Mouse (Mus musculus): ENCODE measurements around the gene Lonp1. TPM values are rescaled to one million over a fixed set of nuclear protein-coding genes. Genes with fewer than 3 reads are reported as not detected.

Gene Lonp1
- polyA plus RNA-seq (2021; fragmentation: Nextera tagmentation): 24.7 and 30.3 TPM in 2 replicates
- long read RNA-seq, experiment 1, transcript Lonp1-201 (18 exons, 2,951 nt): major isoform, 171 of 230 reads
- long read RNA-seq, experiment 1, partial matches to known transcripts: 27 of 230 reads
- long read RNA-seq, experiment 1, other reads (novel, unspliced or antisense): 32 of 230 reads
- long read RNA-seq, experiment 2, transcript Lonp1-201 (18 exons, 2,951 nt): major isoform, 18 of 46 reads
- long read RNA-seq, experiment 2, partial matches to known transcripts: 26 of 46 reads
- long read RNA-seq, experiment 2, other reads (novel, unspliced or antisense): 2 of 46 reads

DNA sequence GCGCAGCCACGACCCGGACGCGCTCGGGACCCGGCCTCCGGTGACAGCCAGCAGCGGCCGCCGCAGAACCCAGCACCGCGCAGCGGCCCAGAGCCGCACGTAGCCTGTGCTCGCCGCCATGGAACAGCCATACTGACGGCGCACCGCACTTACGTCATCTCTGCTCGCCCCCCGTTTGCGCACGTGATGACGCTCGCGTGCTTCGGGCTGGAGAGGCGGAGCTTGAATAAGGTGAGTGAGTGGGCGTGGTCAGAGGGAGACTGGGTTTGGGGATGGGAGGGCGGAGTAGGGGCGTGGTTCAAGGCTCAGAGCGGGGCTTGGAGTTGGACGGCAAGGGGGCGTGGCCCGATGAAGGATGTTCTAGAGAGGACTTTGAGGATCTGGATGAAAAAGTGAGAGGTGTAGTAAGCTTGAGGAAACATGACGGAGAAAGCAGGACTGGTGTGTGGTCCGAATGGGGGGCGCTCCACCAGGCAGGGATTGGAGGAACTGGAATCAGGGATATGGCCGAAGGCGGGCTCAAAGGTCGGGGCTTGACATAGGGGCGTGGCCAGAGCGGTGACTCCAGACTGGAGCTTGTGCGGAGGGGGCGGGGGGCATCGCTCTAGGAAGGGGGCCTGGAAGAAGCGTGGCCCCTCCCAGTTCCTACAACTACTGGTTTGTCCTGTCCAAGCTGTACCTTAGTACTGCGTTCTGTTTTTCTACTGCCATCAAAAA, at the start of gene Lonp1:
Gene Lonp1 (minus strand): TSS at position 134 of the 717 bp plus-strand sequence.

DNA sequence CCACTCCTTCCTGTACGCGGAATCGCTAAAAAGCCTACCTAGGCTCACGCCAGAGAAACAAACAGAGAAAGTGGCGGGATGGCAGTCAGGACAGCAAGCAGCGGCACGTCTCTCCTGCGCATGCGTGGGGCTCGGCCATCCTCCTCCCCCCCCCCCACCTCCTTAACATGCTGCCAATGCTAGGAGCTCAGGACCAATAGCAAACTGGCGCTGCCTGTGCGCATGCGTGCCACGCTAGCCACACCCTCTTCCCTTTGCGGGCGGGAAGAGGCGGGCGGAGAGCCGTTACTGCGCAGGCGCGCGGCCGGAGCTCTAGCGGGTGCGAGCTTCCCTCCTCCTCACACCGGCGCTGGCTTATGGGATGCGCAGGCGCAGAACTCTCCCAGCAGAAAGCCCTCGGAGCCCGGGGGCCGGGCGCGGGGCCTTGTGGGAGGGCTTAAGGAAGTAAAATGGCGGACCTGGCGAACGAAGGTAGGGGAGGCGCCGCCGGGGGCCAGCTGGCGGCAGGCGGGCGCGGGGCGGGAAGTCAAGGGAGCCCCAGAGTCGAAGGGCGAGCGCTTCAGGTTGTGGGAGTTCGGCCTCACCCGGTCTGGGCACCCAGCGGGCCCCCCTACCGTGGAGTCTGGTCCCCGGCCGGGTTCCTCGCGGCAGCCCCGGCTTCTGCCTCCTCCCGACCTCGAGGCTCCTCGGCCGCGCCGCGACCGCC, 46.4 kb upstream of the Lonp1 start, which contains the start of gene Ranbp3:
Gene Ranbp3 (plus strand): TSS at position 354 of the 706 bp plus-strand sequence.

DNA sequence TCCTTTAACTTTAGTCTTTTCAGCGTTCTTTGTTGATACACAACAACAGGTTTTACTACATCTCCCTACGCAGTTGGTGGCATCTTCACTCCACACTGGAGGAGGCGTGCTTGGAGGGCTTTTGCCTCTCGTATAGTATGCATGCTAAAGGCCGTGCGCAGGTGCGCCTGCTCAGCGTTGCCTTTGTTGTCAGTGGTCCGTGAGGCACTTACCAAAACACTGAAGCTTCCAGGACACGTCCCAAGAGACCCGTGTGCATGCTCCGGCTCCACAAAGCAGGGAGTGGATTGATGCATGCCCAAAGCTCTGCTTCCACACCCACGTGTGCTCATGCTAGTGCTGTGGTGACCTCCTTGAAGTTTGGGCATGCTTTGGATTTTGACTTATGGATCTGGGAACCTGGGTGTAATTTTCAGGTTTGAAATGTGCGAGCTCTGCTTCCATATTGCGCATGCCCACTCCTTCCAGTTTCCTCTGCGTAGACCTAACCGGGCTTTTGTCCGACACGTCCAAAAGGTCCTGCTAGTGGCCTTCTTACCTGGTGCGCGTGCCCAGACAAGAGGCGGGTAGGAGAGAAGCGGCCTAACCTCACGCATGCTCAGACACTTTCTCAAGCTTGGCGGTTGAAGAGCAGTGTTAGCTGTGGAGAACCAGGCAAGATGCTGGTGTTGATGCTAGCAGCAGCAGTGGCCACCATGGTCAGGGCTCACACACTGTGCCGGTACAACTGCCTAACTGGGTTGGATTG, 1.0 kb upstream of the Lonp1 start, which contains the start of gene Catsperd:
Gene Catsperd (plus strand): TSS at position 614 of the 748 bp plus-strand sequence.

DNA sequence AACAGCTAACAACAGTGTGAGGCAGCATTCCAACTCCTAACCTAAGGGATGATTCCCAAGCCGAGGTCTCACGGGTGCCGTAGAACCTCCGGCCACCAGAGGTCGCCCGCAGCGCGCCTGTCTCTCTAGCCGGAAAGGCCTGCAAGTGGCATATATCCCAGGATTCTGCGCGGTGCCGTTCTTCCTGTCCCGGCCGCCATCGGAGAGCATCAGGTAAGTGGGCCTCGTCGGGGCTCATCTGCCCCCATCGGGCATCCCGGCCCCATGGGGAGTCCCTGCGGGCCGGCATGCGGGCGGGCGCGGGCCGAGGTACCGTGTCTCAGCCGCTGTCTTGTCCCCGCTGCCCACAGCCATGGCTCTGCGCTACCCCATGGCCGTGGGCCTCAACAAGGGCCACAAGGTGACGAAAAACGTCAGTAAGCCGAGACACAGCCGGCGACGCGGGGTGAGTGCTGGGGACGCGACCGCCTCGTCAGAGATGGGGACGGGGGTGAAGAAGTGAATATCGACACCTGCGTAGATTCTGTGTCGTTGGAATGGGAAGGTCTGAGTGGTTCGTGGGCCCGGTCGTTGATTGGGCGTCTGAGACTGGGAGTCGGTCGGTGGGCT, 13.3 kb downstream of the Lonp1 start, which contains the start of gene Rpl36:
Gene Rpl36 (plus strand): TSS at position 181 of the 609 bp plus-strand sequence.

DNA sequence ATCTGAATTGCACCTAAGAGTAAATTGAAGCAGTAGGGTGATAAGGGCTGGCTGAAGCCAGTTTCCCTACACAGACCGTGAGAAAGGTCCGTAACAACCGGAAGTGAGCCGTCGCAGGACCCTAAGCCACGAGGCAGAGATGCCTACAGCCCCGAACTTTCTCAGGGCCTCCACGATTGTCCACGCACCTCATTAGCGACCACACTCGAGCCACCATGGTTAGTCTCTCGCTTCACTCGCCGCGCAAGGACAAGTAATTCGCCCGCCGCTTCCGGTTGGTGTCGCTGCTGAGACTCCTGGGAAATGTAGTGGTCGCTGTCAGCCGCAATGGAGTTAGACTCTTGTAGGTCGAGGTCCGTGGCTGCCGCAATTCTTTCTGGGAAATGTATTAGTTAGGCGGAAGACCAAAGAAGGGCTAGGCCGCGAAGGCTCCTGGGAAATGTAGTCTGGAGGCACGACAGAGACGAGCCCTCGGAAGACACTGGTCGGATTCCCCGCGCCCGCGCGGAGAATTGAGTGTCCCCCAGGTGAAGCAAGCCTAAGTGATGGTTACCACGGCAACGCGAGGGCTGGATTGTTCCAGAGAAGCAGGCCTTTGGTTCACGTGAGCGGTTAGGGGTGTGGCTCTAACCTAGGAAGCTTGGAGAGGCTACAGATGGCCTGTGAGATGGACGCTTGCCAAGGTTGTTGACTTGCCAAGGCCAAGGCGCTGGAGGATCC, 17.1 kb downstream of the Lonp1 start, which contains the start of gene 2410015M20Rik:
Gene 2410015M20Rik (minus strand): TSS at position 320 of the 720 bp plus-strand sequence.

DNA sequence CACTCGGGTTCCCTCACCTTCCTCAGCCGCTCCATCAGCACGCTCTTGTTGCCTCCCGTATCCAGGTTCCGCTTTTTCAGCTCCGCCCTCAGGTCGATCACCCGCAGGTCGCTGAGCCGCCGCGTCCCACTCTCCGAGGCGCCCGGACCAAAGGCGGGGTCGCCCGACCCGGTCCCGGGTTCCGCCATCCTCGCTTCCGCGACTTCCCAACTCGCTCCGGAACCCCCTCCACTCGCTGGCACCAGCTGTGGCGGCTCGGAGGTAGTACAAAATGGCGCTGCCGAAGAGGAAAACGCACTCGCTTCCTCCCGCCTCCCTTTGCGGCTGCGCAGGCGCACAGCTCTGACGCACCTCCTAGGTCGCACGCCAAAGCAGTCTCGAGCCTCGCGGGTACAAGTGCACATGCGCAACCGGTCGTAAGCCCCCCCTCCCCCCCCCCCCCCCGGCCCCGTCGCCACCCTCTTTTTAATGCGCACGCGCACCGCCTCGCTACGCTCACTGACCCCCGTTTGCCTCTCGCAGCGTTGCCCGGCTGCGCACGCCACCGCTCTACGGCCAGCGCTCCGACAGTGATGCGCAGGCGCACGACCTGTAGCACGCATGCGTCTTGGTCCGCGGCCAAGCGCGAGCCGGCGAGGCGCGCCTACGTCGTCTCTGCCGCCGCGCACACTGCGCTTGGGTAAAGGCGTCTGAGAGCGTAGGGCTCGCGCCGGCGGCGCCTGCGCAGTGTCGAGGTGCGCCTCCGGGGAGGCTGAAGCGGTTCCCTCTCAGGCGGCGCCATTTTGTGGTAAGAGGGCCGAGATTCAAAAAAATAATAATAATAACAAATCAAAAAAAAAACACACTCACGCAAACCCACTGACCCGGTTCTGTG, 42.2 kb downstream of the Lonp1 start, which contains the start of the genes Safb2 and Safb:
Gene Safb2 (minus strand): TSS at position 329 of the 874 bp plus-strand sequence.
Gene Safb (plus strand): TSS at position 569 of the 874 bp plus-strand sequence.

Other genes starting within 250 kb of the Lonp1 start
- gene Ptprs, start 150.4 kb downstream of the Lonp1 start, polyA plus RNA-seq (2021; fragmentation: Nextera tagmentation): 125 and 188 TPM in 2 replicates
- not detected in 2 replicates for gene Znrf4, start 114.5 kb downstream of the Lonp1 start, polyA plus RNA-seq (2021; fragmentation: Nextera tagmentation)
- not detected in 2 replicates for gene Gm20219, start 72.5 kb downstream of the Lonp1 start, polyA plus RNA-seq (2021; fragmentation: Nextera tagmentation)
- gene Safb2, start 42.3 kb downstream of the Lonp1 start, polyA plus RNA-seq (2021; fragmentation: Nextera tagmentation): 12.8 and 17.3 TPM in 2 replicates
- 36.0 and 38.2 TPM in 2 replicates for gene Safb, start 42.1 kb downstream of the Lonp1 start, polyA plus RNA-seq (2021; fragmentation: Nextera tagmentation)
- 448 and 559 TPM in 2 replicates for gene 2410015M20Rik, start 17.1 kb downstream of the Lonp1 start, polyA plus RNA-seq (2021; fragmentation: Nextera tagmentation)
- 1,951 and 2,168 TPM in 2 replicates for gene Rpl36, start 13.5 kb downstream of the Lonp1 start, polyA plus RNA-seq (2021; fragmentation: Nextera tagmentation)
- 0.15 and 0.34 TPM in 2 replicates for gene Catsperd, start 1.3 kb upstream of the Lonp1 start, polyA plus RNA-seq (2021; fragmentation: Nextera tagmentation)
- gene Ranbp3, start 46.4 kb upstream of the Lonp1 start, polyA plus RNA-seq (2021; fragmentation: Nextera tagmentation): 43.8 and 58.2 TPM in 2 replicates
- 982 and 1,143 TPM in 2 replicates for gene Ndufa11, start 90.9 kb upstream of the Lonp1 start, polyA plus RNA-seq (2021; fragmentation: Nextera tagmentation)
- gene Vmac, start 91.1 kb upstream of the Lonp1 start, polyA plus RNA-seq (2021; fragmentation: Nextera tagmentation): 9.5 and 9.6 TPM in 2 replicates
- gene Nrtn, start 130.6 kb upstream of the Lonp1 start, polyA plus RNA-seq (2021; fragmentation: Nextera tagmentation): 3.3 and 6.1 TPM in 2 replicates
- gene Dus3l, start 137.9 kb upstream of the Lonp1 start, polyA plus RNA-seq (2021; fragmentation: Nextera tagmentation): 24.7 and 26.8 TPM in 2 replicates
- gene Prr22, start 143.4 kb upstream of the Lonp1 start, polyA plus RNA-seq (2021; fragmentation: Nextera tagmentation): 0.29 TPM in 1 of 2 replicates, not detected in the other
- gene Rfx2, start 204.1 kb upstream of the Lonp1 start, polyA plus RNA-seq (2021; fragmentation: Nextera tagmentation): 1.0 and 1.1 TPM in 2 replicates
- not detected in 2 replicates for gene Acsbg2, start 247.6 kb upstream of the Lonp1 start, polyA plus RNA-seq (2021; fragmentation: Nextera tagmentation)
- 0.07 and 0.13 TPM in 2 replicates for gene 1700061G19Rik, start 248.6 kb upstream of the Lonp1 start, polyA plus RNA-seq (2021; fragmentation: Nextera tagmentation)

Data from left cerebral cortex, adult 6 months (tissue).